Mouse (Mus musculus): Measurements from ENCODE around the gene Aup1. TPM values are rescaled to one million over a fixed set of nuclear protein-coding genes. Genes with fewer than 3 reads are reported as not detected.

The Aup1 gene
- polyA plus RNA-seq, 1 experiment from 2014 or later: 244 TPM

GRCm38 (mm10) chr6:83037188-83037587, 17.1 kb upstream of the Aup1 start:
- Histone ChIP-seq H3K36me3 (ENCODE audit: insufficient read depth, low read length) (no peaks in the 10 kb centered on the region), H3K27ac (ENCODE audit: low read length) (no peak overlapping the region), H3K4me1 (ENCODE audit: insufficient read depth, low read length) (peaks cover 25% of the 10 kb centered on the region), H3K9me3 (ENCODE audit: low read length) (no peaks in the 10 kb centered on the region), H3K9ac (replicated peaks; ENCODE audit: low read length) (no peak overlapping the region), H3K4me2 (replicated peaks; ENCODE audit: low read depth, low read length) (no peak overlapping the region), H3K27me3 (ENCODE audit: insufficient read depth, low read length) (no peaks in the 10 kb centered on the region), H3K4me3 (ENCODE audit: low read length) (no peak overlapping the region)
- WGBS: 85% methylated on average over 8 of the region's 8 CpGs
- ATAC-seq (ENCODE audit: low FRiP score, low TSS enrichment): no peak

- WGBS: 13% methylated on average over 24 of the region's 24 CpGs
- Histone ChIP-seq H3K27me3 (ENCODE audit: insufficient read depth, low read length) (no peaks in the 10 kb centered on the region), H3K36me3 (ENCODE audit: insufficient read depth, low read length) (no peaks in the 10 kb centered on the region), H3K4me3 (ENCODE audit: low read length) (peak overlapping the region; percentile 31), H3K27ac (ENCODE audit: low read length) (no peak overlapping the region), H3K4me2 (replicated peaks; ENCODE audit: low read depth, low read length) (peak overlapping the region; percentile 50), H3K9me3 (ENCODE audit: low read length) (no peaks in the 10 kb centered on the region), H3K9ac (replicated peaks; ENCODE audit: low read length) (peak overlapping the region; percentile 53), H3K4me1 (ENCODE audit: insufficient read depth, low read length) (peaks cover 19% of the 10 kb centered on the region)
- peak; percentile 68 for ATAC-seq (ENCODE audit: low FRiP score, low TSS enrichment)
These were observed 15.8 kb upstream of the Aup1 start for GRCm38 (mm10) chr6:83038496-83039012.

- Histone ChIP-seq H3K4me1 (ENCODE audit: insufficient read depth, low read length) (peaks cover 9% of the 10 kb centered on the region), H3K36me3 (ENCODE audit: insufficient read depth, low read length) (no peaks in the 10 kb centered on the region), H3K4me2 (replicated peaks; ENCODE audit: low read depth, low read length) (no peak overlapping the region), H3K4me3 (ENCODE audit: low read length) (no peak overlapping the region), H3K9me3 (ENCODE audit: low read length) (no peaks in the 10 kb centered on the region), H3K27ac (ENCODE audit: low read length) (no peak overlapping the region), H3K27me3 (ENCODE audit: insufficient read depth, low read length) (no peaks in the 10 kb centered on the region), H3K9ac (replicated peaks; ENCODE audit: low read length) (no peak overlapping the region)
- ATAC-seq (ENCODE audit: low FRiP score, low TSS enrichment): no peak
- WGBS: 85% methylated on average over 5 of the region's 5 CpGs
These were observed 13.7 kb upstream of the Aup1 start for GRCm38 (mm10) chr6:83040601-83041000.

- H3K9me3 ChIP-seq (ENCODE audit: low read length): no peaks in the 10 kb centered on the region
- H3K9ac ChIP-seq (replicated peaks; ENCODE audit: low read length): no peak overlapping the region
- H3K27me3 ChIP-seq (ENCODE audit: insufficient read depth, low read length): no peaks in the 10 kb centered on the region
- H3K4me2 ChIP-seq (replicated peaks; ENCODE audit: low read depth, low read length): no peak overlapping the region
- no peak overlapping the region for H3K27ac ChIP-seq (ENCODE audit: low read length)
- no peak for ATAC-seq (ENCODE audit: low FRiP score, low TSS enrichment)
- no peak overlapping the region for H3K4me3 ChIP-seq (ENCODE audit: low read length)
- 75% methylated on average over 6 of the region's 6 CpGs for WGBS
- no peaks in the 10 kb centered on the region for H3K36me3 ChIP-seq (ENCODE audit: insufficient read depth, low read length)
- peaks cover 4% of the 10 kb centered on the region for H3K4me1 ChIP-seq (ENCODE audit: insufficient read depth, low read length)
These were observed 10.8 kb upstream of the Aup1 start for GRCm38 (mm10) chr6:83043561-83043960.

DNA sequence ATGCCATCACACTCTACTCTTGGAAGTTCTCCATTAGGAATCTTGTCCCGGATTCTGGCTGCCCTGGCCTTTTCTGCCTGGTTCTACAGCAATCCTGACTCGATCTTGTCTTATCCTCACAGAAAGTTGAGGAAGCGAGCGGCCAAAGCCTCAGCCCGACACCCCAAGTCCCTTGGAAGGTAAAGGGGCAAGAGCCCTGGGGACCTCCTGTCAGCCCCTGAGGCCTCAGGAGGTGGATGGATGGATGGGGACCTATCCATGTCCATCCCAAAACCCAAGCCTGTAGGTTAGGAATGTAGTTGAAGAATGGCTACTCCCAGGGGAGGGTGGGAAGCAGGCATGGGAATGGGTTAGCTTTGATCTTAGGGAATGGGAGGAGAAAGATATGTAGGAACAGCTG, 10.3 kb upstream of the Aup1 start:
- Histone ChIP-seq H3K27me3 (ENCODE audit: insufficient read depth, low read length) (no peaks in the 10 kb centered on the region), H3K4me2 (replicated peaks; ENCODE audit: low read depth, low read length) (no peak overlapping the region), H3K27ac (ENCODE audit: low read length) (no peak overlapping the region), H3K9me3 (ENCODE audit: low read length) (no peaks in the 10 kb centered on the region), H3K4me3 (ENCODE audit: low read length) (no peak overlapping the region), H3K9ac (replicated peaks; ENCODE audit: low read length) (no peak overlapping the region), H3K36me3 (ENCODE audit: insufficient read depth, low read length) (no peaks in the 10 kb centered on the region), H3K4me1 (ENCODE audit: insufficient read depth, low read length) (no peaks in the 10 kb centered on the region)
- ATAC-seq (ENCODE audit: low FRiP score, low TSS enrichment): no peak
- 91% methylated on average over 5 of the region's 5 CpGs for WGBS

- H3K36me3 ChIP-seq (ENCODE audit: insufficient read depth, low read length): no peaks in the 10 kb centered on the region
- H3K4me1 ChIP-seq (ENCODE audit: insufficient read depth, low read length): no peaks in the 10 kb centered on the region
- H3K4me2 ChIP-seq (replicated peaks; ENCODE audit: low read depth, low read length): no peak overlapping the region
- no peak overlapping the region for H3K27ac ChIP-seq (ENCODE audit: low read length)
- H3K4me3 ChIP-seq (ENCODE audit: low read length): no peak overlapping the region
- WGBS: 76% methylated on average over 9 of the region's 9 CpGs
- no peak for ATAC-seq (ENCODE audit: low FRiP score, low TSS enrichment)
- H3K27me3 ChIP-seq (ENCODE audit: insufficient read depth, low read length): no peaks in the 10 kb centered on the region
- H3K9ac ChIP-seq (replicated peaks; ENCODE audit: low read length): no peak overlapping the region
- H3K9me3 ChIP-seq (ENCODE audit: low read length): no peaks in the 10 kb centered on the region
These were observed 9.6 kb upstream of the Aup1 start for GRCm38 (mm10) chr6:83044742-83045141.

DNA sequence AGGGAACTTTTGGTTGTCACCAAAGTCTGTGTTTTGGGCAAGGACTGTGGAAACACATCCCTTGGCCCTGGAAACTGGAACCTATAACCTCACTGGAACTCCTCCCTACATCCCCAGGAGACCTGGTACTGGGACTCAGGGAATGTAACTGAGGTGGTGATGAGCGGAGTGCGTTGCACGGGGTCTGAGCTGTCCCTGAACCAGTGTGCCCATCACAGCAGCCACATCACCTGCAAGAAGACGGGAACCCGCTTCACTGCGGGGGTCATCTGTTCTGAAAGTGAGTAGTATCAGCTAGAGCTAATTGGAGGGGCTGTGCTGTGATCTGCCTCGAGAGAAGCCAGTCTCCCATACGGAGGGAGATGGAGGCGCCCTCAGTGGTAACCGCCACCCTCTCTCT, 5.0 kb upstream of the Aup1 start:
- Histone ChIP-seq H3K27me3 (ENCODE audit: insufficient read depth, low read length) (no peaks in the 10 kb centered on the region), H3K4me3 (ENCODE audit: low read length) (no peak overlapping the region), H3K36me3 (ENCODE audit: insufficient read depth, low read length) (peaks cover 15% of the 10 kb centered on the region), H3K4me2 (replicated peaks; ENCODE audit: low read depth, low read length) (no peak overlapping the region), H3K9ac (replicated peaks; ENCODE audit: low read length) (no peak overlapping the region), H3K27ac (ENCODE audit: low read length) (no peak overlapping the region), H3K4me1 (ENCODE audit: insufficient read depth, low read length) (peaks cover 10% of the 10 kb centered on the region), H3K9me3 (ENCODE audit: low read length) (no peaks in the 10 kb centered on the region)
- WGBS: 73% methylated on average over 10 of the region's 10 CpGs
- no peak for ATAC-seq (ENCODE audit: low FRiP score, low TSS enrichment)

DNA sequence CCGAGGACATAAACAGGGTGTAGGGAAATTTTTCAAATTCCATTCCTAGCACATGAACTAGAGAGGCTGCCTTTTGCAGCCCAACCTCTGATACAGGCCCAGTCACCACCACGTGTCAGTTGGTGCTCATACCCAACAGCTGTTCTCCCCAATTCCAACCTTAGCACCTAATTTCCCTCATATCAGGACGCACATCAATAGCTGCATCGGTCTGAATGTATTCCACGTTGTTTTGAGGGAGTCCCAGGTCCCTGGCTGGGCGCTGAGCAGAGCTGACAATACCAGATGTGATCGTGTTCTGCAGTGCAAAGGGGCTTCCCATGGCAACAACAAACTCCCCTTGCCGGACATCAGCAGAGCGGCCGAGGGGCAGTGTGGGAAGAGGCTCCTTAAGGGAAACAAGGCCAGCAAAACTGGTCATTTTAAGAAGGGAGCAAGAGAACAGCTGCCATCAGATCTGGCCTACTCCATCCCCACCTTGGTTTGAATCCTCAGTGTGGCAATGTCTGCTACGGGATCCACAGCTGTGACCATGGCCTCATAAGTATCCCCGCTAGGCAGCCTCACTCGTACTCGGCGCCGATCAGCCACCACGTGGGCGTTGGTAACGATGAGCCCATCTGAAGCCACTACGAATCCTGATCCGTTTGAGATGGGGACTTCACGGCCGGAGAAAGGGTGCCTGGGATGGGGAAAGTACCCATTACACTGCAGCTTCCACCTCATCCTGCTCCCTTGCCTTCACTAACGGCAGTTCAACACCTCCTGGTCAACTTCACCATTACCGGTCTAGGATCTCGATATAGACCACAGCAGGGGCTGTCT, 973 bp upstream of the Aup1 start:
- peak overlapping the region; percentile 87 for H3K27ac ChIP-seq (ENCODE audit: low read length)
- H3K36me3 ChIP-seq (ENCODE audit: insufficient read depth, low read length): peaks cover 33% of the 10 kb centered on the region
- H3K27me3 ChIP-seq (ENCODE audit: insufficient read depth, low read length): no peaks in the 10 kb centered on the region
- H3K4me3 ChIP-seq (ENCODE audit: low read length): peak overlapping the region; percentile 97
- peak overlapping the region; percentile 94 for H3K9ac ChIP-seq (replicated peaks; ENCODE audit: low read length)
- peak overlapping the region; percentile 90 for H3K4me2 ChIP-seq (replicated peaks; ENCODE audit: low read depth, low read length)
- ATAC-seq (ENCODE audit: low FRiP score, low TSS enrichment): no peak; the same call in 1 of the 2 replicates
- WGBS: 1% methylated on average over 26 of the region's 26 CpGs
- no peaks in the 10 kb centered on the region for H3K9me3 ChIP-seq (ENCODE audit: low read length)
- peaks cover 20% of the 10 kb centered on the region for H3K4me1 ChIP-seq (ENCODE audit: insufficient read depth, low read length)

GRCm38 (mm10) chr6:83054871-83055431, 630 bp downstream of the Aup1 start, which contains the start of gene Htra2:
Gene Htra2 (minus strand): TSS chr6:83055273.
- Histone ChIP-seq H3K36me3 (ENCODE audit: insufficient read depth, low read length) (peaks cover 33% of the 10 kb centered on the region), H3K4me1 (ENCODE audit: insufficient read depth, low read length) (peaks cover 20% of the 10 kb centered on the region), H3K27me3 (ENCODE audit: insufficient read depth, low read length) (no peaks in the 10 kb centered on the region), H3K4me2 (replicated peaks; ENCODE audit: low read depth, low read length) (peak within 1 kb of the TSS; percentile 90), H3K9ac (replicated peaks; ENCODE audit: low read length) (peak within 1 kb of the TSS; percentile 94), H3K9me3 (ENCODE audit: low read length) (no peaks in the 10 kb centered on the region), H3K4me3 (ENCODE audit: low read length) (peak within 1 kb of the TSS; percentile 97), H3K27ac (ENCODE audit: low read length) (peak within 1 kb of the TSS; percentile 87)
- under 1% methylated on average over 50 of the region's 50 CpGs for WGBS
- ATAC-seq (ENCODE audit: low FRiP score, low TSS enrichment): peak; percentile 36

- 60% methylated on average over 3 of the region's 3 CpGs for WGBS
- Histone ChIP-seq H3K9ac (replicated peaks; ENCODE audit: low read length) (peak within 1 kb of the TSS; percentile 33), H3K4me2 (replicated peaks; ENCODE audit: low read depth, low read length) (peak within 1 kb of the TSS; percentile 24), H3K36me3 (ENCODE audit: insufficient read depth, low read length) (peaks cover 18% of the 10 kb centered on the region; the same call in 1 of the 2 replicates), H3K27me3 (ENCODE audit: insufficient read depth, low read length) (peaks cover 13% of the 10 kb centered on the region), H3K9me3 (ENCODE audit: low read length) (no peaks in the 10 kb centered on the region), H3K27ac (ENCODE audit: low read length) (peak within 1 kb of the TSS; percentile 51; the same call in 1 of the 2 replicates), H3K4me1 (ENCODE audit: insufficient read depth, low read length) (peaks cover 18% of the 10 kb centered on the region), H3K4me3 (ENCODE audit: low read length) (peak within 1 kb of the TSS; percentile 25)
- peak; percentile 8; the same call in 1 of the 2 replicates for ATAC-seq (ENCODE audit: low FRiP score, low TSS enrichment)
These were observed 3.5 kb downstream of the Aup1 start, which contains the start of gene Dqx1 for GRCm38 (mm10) chr6:83057790-83058189. Gene Dqx1 (plus strand): TSS chr6:83057844.
